Mouse (Mus musculus) ES-E14 (cell line): ENCODE measurements around the gene Padi2. TPM values are rescaled to one million over a fixed set of nuclear protein-coding genes. Genes with fewer than 3 reads are reported as not detected.

Experiments used
- DNase-seq: peaks from one replicate; pipeline ENCODE4 v3.0.0-alpha.2; 2013; ENCODE audit warnings: low read depth, low spot score
- H3K27ac ChIP-seq: 2 replicates; pipeline ENCODE4 v1.5.1; 2012; ENCODE audit warnings: low read depth, mild to moderate bottlenecking, low read length, moderate library complexity, mixed read lengths; ENCODE audit not compliant: poor library complexity, insufficient read depth, severe bottlenecking
- H3K36me3 ChIP-seq: 2 replicates; pipeline ENCODE4 v1.6.1; 2012; ENCODE audit warnings: mild to moderate bottlenecking, low read length, moderate library complexity, mixed read lengths; ENCODE audit not compliant: control insufficient read depth, poor library complexity, insufficient read depth, severe bottlenecking
- H3K4me1 ChIP-seq, 2 experiments: fragments of 150-350 bp in 1 of 2; sonication (generic) in 1 of 2; 2 replicates each; pipeline ENCODE4 v1.6.1; 2012; ENCODE audit warnings: low read length in 2 of 2, mild to moderate bottlenecking in 1 of 2, mixed read lengths in 1 of 2; ENCODE audit not compliant: control insufficient read depth in 2 of 2, insufficient read depth in 2 of 2, poor library complexity in 1 of 2
- H3K4me3 ChIP-seq, 2 experiments: fragments of 150-350 bp in 1 of 2; sonication (generic) in 1 of 2; 2 replicates each; pipeline ENCODE4 v1.5.1; 2012; ENCODE audit warnings: low read length in 2 of 2, low read depth in 1 of 2, mild to moderate bottlenecking in 1 of 2, mixed read lengths in 1 of 2; ENCODE audit not compliant: insufficient read depth in 1 of 2, poor library complexity in 1 of 2, severe bottlenecking in 1 of 2
- H3K9ac ChIP-seq: 2 replicates; pipeline ENCODE4 v1.6.1; 2012; ENCODE audit warnings: low read depth, mild to moderate bottlenecking, low read length, mixed read lengths; ENCODE audit not compliant: poor library complexity, insufficient read depth, severe bottlenecking
- H3K9me3 ChIP-seq: fragments of 150-350 bp; sonication (generic); 2 replicates; pipeline ENCODE4 v1.6.1; 2012; ENCODE audit warnings: low read depth, mild to moderate bottlenecking, low read length; ENCODE audit not compliant: control insufficient read depth, insufficient read depth
- CHD2 ChIP-seq: IDR thresholded peaks from 2 replicates; pipeline ENCODE4 v1.6.1; 2014; ENCODE audit warnings: mild to moderate bottlenecking, low read depth, low read length, inconsistent platforms
- HCFC1 ChIP-seq: IDR thresholded peaks from 2 replicates; pipeline ENCODE4 v1.6.1; 2012; ENCODE audit warnings: low read length, inconsistent platforms, borderline replicate concordance; ENCODE audit not compliant: insufficient read depth
- MAFK ChIP-seq: IDR thresholded peaks from 2 replicates; pipeline ENCODE4 v1.6.1; 2014; ENCODE audit warnings: mild to moderate bottlenecking, low read depth, low read length, inconsistent platforms; ENCODE audit not compliant: insufficient read depth
- ZC3H11A ChIP-seq: IDR thresholded peaks from 2 replicates; pipeline ENCODE4 v1.6.1; 2012; ENCODE audit warnings: low read depth, mild to moderate bottlenecking, inconsistent platforms, low read length, borderline replicate concordance
- ZNF384 ChIP-seq: IDR thresholded peaks from 2 replicates; pipeline ENCODE4 v1.6.1; 2012; ENCODE audit warnings: low read depth, low read length, inconsistent platforms
- in situ Hi-C, 2 experiments: fragments of 600-800 bp; cut with MboI; formaldehyde crosslinking; loops; one replicate each; pipeline ENCODE4 v1.15.1; 2025; ENCODE audit warnings: low sequenced_read_pairs in 2 of 2, inconsistent platforms in 1 of 2; ENCODE audit not compliant: unreplicated experiment in 2 of 2
- total RNA-seq: library from RNA; depleted of rRNA; stranded (reverse); fragments of 300-350 nt; gene quantifications from 2 replicates; pipeline ENCODE4 v1.2.3, GENCODE M21; 2012

Gene Padi2
- total RNA-seq, 1 experiment, result 0.94 TPM

DNA sequence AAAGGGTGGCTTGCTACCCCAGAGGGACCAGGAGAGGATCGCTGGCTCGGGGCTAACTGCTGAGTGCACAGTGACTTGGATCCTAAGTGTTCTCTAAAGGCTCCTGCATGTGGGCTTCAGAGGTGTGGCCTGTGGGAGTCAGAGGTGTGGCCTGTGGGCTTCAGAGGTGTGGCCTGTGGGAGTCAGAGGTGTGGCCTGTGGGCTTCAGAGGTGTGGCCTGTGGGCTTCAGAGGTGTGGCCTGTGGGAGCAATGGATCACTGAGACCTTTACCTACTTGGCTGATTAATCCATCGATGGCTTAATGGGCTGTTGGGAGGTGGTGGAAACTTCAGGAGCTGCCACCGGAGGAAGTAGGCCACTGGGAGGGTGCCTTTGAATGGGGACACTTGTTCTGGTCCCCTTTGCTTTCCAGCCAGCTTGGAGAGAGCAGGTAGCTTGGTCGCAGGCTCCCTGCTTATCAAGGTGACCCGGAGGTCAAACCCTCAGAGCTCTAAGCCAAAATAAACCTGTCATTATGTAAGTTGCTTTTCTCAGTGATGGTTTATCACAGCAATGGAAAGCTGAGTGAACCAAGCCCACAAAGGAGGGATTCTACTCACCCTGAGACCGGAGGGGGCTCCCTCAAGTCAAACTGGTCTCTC is 45.9 kb upstream of the Padi2 start:
- Histone ChIP-seq H3K36me3 (no peaks in the 10 kb centered on the region), H3K4me3 (no peak overlapping the region), H3K4me1 (peaks cover 0 to 7% of the 10 kb centered on the region in 2 experiments; a peak in 2 of 4 replicates), H3K27ac (no peak overlapping the region), H3K9ac (no peak overlapping the region), H3K9me3 (no peaks in the 10 kb centered on the region)
- DNase-seq, result peak; percentile 53
- in situ Hi-C loops, result no loop called here
- no peak for TF ChIP-seq HCFC1

DNA sequence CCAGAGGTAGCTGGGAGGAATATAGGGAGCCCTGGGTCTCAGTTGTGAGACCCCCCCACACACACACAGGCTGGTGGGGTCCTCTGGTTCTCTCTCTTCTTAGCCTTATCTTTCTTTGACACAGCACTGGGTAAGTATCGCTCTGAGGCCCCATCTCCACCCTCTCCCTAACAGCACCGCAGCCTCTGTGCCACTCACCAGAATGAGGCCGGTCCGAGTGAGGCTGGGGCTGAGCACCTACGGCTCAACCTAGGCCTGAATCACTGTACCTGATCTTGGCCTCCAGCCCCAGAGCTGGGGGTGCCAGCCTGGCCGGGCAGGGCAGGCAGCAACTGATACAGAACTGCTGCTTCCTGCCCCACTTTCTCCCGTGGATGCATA is 45.4 kb upstream of the Padi2 start:
- H3K27ac ChIP-seq, result no peak overlapping the region
- TF ChIP-seq HCFC1 (no peak), ZC3H11A (no peak), ZNF384 (no peak), CHD2 (no peak), MAFK (no peak)
- no peaks in the 10 kb centered on the region for H3K36me3 ChIP-seq
- H3K9ac ChIP-seq, result no peak overlapping the region
- no peak overlapping the region for H3K4me3 ChIP-seq
- DNase-seq, result no peak
- H3K4me1 ChIP-seq, result peaks cover 0 to 7% of the 10 kb centered on the region in 2 experiments; a peak in 2 of 4 replicates
- H3K9me3 ChIP-seq, result no peaks in the 10 kb centered on the region
- in situ Hi-C loops, result no loop called here

DNA sequence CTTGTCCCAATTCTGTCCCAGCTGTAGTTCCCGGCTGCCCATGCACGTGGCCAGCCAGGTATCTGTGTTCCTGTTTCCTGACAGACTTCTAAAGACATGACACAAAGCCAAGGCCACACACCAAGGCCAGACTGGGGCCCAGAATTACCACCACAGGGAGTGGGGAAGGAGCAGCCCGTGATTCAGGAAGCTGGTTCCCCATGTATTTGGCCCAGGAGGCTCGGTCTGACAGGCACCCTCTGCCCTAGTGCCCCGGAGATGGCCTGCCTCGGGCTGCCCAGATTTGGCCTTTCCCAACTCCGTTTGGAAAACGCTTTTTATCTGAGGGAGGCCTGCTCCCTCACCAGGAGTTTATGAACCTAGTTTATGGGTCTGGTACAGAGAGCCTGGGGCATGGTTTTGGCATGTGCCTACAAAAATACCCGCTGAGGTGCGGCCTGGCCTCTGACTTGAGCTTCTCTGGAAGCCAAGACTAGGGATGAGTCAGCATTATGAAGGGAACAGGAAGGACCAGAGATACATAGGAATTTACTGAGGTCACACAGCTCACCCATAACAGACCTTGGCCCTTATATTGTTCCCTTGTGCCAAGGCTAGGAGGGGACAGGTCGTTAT is 44.0 kb upstream of the Padi2 start:
- Histone ChIP-seq H3K27ac (no peak overlapping the region), H3K4me1 (peaks cover 0 to 16% of the 10 kb centered on the region in 2 experiments; a peak in 3 of 4 replicates), H3K4me3 (no peak overlapping the region), H3K9me3 (no peaks in the 10 kb centered on the region), H3K36me3 (no peaks in the 10 kb centered on the region), H3K9ac (no peak overlapping the region)
- DNase-seq, result no peak
- in situ Hi-C loops, result no loop called here
- TF ChIP-seq MAFK (no peak), ZC3H11A (no peak), ZNF384 (no peak), HCFC1 (no peak), CHD2 (no peak)

DNA sequence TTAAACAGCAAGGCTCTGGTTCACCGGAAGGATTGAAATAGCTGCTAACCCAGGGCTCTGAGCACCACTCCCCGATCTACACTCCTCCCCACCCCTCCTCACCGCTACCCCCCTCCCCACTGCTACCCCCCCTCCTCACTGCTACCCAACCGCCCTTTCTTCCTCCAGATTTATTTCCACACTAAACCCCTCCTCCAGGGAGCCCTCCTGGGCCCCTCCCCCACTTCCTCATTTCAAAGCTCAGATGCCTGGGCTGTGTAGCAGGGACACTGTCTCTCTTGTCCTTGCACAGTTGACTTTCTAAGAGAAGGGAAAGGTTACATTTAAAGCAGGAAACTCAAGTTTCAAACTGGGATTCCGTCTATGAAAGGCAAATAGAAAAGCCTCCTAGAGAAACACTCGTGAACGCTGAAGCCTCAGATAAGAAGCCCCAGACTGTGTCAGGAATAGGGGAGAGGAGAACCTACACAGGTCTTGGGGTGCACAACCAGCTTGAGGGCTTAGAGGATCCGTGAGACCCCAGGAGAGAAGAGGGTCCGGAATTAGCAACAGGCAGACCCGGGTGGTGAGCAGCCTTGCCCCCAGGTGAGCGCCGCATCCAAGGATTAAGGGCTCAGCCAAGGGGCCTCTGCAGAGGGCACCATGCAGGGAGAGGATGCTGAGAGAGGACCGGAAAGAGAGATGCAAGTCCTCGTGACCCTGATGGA is 37.5 kb upstream of the Padi2 start:
- no peaks in the 10 kb centered on the region for H3K9me3 ChIP-seq
- peak overlapping the region; percentile 0 to 36; a peak in 2 of 4 replicates for H3K4me3 ChIP-seq
- in situ Hi-C loops, result no loop called here
- TF ChIP-seq ZC3H11A, result no peak
- TF ChIP-seq CHD2, result no peak
- no peak for TF ChIP-seq ZNF384
- no peak for TF ChIP-seq MAFK
- no peak for TF ChIP-seq HCFC1
- H3K36me3 ChIP-seq, result no peaks in the 10 kb centered on the region
- peaks cover 0 to 22% of the 10 kb centered on the region in 2 experiments; a peak in 3 of 4 replicates for H3K4me1 ChIP-seq
- H3K9ac ChIP-seq, result no peak overlapping the region
- peak; percentile 38 for DNase-seq
- no peak overlapping the region for H3K27ac ChIP-seq

DNA sequence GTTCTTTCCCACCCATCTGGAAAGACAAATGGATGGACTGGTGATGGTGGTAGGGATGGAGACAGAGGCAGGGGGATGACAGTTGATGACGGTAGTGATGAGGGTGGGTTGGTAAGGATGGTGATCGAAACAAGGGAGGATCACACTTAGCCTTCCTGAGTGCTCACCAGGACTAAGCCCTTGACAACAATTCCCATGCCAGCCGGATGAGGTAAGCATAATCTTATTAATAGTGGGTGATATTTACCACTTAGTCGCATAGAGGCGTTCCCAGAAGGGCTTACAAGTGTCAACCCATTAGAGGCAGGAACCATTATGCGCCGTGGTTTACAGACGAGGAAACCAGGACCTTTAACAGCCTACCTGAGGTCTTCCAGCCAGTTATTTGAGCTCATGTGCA is 36.2 kb upstream of the Padi2 start:
- DNase-seq, result no peak
- H3K27ac ChIP-seq, result no peak overlapping the region
- in situ Hi-C loops, result no loop called here
- peaks cover 0 to 20% of the 10 kb centered on the region in 2 experiments; a peak in 3 of 4 replicates for H3K4me1 ChIP-seq
- TF ChIP-seq ZC3H11A (no peak), CHD2 (no peak), HCFC1 (no peak), ZNF384 (no peak), MAFK (no peak)
- no peaks in the 10 kb centered on the region for H3K9me3 ChIP-seq
- no peak overlapping the region for H3K4me3 ChIP-seq
- H3K9ac ChIP-seq, result no peak overlapping the region
- no peaks in the 10 kb centered on the region for H3K36me3 ChIP-seq
